Mouse (Mus musculus) forebrain, embryonic 12.5 days (tissue): ENCODE measurements around the gene Marcks. TPM values are rescaled to one million over a fixed set of nuclear protein-coding genes. Genes with fewer than 3 reads are reported as not detected.
A peak's percentile ranks its signal among the peaks of the same experiment; 100 is the strongest.

ENCODE experiments used
- ATAC-seq: fragments of 200-750 bp; cut with Nextera tagmentation; 2 replicates; pipeline ENCODE4 v1.8.0; 2017; ENCODE audit warnings: moderate TSS enrichment; ENCODE audit not compliant: low FRiP score
- H3K27ac ChIP-seq: fragments of 300-500 bp; sonication (generic); 2 replicates; pipeline ENCODE4 v1.5.1; 2016; ENCODE audit warnings: mild to moderate bottlenecking
- H3K27me3 ChIP-seq: fragments of 300-500 bp; sonication (generic); 2 replicates; pipeline ENCODE4 v1.6.1; 2016; ENCODE audit warnings: mild to moderate bottlenecking
- H3K36me3 ChIP-seq: fragments of 300-500 bp; sonication (generic); replicated peaks from 2 replicates; pipeline ENCODE4 v1.6.1; 2016; ENCODE audit warnings: mild to moderate bottlenecking
- H3K4me1 ChIP-seq: fragments of 300-500 bp; sonication (generic); 2 replicates; pipeline ENCODE4 v1.6.1; 2016
- H3K4me2 ChIP-seq: fragments of 300-500 bp; sonication (generic); 2 replicates; pipeline ENCODE4 v1.6.1; 2016; ENCODE audit warnings: mild to moderate bottlenecking, moderate library complexity
- H3K4me3 ChIP-seq: fragments of 300-500 bp; sonication (generic); replicated peaks from 2 replicates; pipeline ENCODE4 v1.5.1; 2016; ENCODE audit warnings: mild to moderate bottlenecking
- H3K9ac ChIP-seq: fragments of 300-500 bp; sonication (generic); 2 replicates; pipeline ENCODE4 v1.6.1; 2016; ENCODE audit warnings: mild to moderate bottlenecking
- H3K9me3 ChIP-seq: fragments of 300-500 bp; sonication (generic); 2 replicates; pipeline ENCODE4 v1.6.1; 2016
- WGBS: fragments of 180-500 bp; shearing (Covaris S2); methylation state at CpG from one replicate; pipeline ENCODE4 v1.1.7; 2016; 5-methylcytosine and 5-hydroxymethylcytosine counted together
- polyA plus RNA-seq: library from polyadenylated mRNA; unstranded; fragments of >200 nt; fragmentation: Nextera tagmentation; extraction: Ambion mirVana; gene quantifications from 2 replicates; pipeline ENCODE4 v1.2.1, GENCODE M21; 2016

The Marcks gene
- 291 and 320 TPM in 2 replicates for polyA plus RNA-seq

- ATAC-seq = peak; percentile 72
- Histone ChIP-seq H3K27ac (peak within 1 kb of the TSS; percentile 100), H3K4me3 (peak within 1 kb of the TSS; percentile 98), H3K9ac (peak within 1 kb of the TSS; percentile 100), H3K9me3 (no peaks in the 10 kb centered on the region), H3K4me1 (peaks cover 15% of the 10 kb centered on the region), H3K27me3 (no peaks in the 10 kb centered on the region), H3K4me2 (peak within 1 kb of the TSS; percentile 73), H3K36me3 (peaks cover 21% of the 10 kb centered on the region)
- under 1% methylated on average over 39 of the region's 39 CpGs for WGBS
Observed at GRCm38 (mm10) chr10:37138778-37139442, at the start of gene Marcks. Gene Marcks, minus strand, starts transcription at chr10:37138920.

GRCm38 (mm10) chr10:37177071-37177470 lies 38.4 kb upstream of the Marcks start:
- H3K27me3 ChIP-seq = no peaks in the 10 kb centered on the region
- no peak overlapping the region for H3K9ac ChIP-seq
- no peak overlapping the region for H3K4me3 ChIP-seq
- no peaks in the 10 kb centered on the region for H3K9me3 ChIP-seq
- H3K27ac ChIP-seq = no peak overlapping the region
- H3K4me2 ChIP-seq = no peak overlapping the region
- no peak for ATAC-seq
- WGBS = 89% methylated on average over 3 of the region's 3 CpGs
- no peaks in the 10 kb centered on the region for H3K36me3 ChIP-seq
- H3K4me1 ChIP-seq = peaks cover 11% of the 10 kb centered on the region

- WGBS = 45% methylated on average over 8 of the region's 8 CpGs
- no peaks in the 10 kb centered on the region for H3K36me3 ChIP-seq
- H3K4me1 ChIP-seq = peaks cover 27% of the 10 kb centered on the region
- no peak overlapping the region for H3K27ac ChIP-seq
- H3K4me3 ChIP-seq = no peak overlapping the region
- ATAC-seq = 0 out of 2 replicates have a peak, but pooled peaks have one; percentile 46
- H3K9me3 ChIP-seq = no peaks in the 10 kb centered on the region
- H3K4me2 ChIP-seq = no peak overlapping the region
- no peaks in the 10 kb centered on the region for H3K27me3 ChIP-seq
- H3K9ac ChIP-seq = no peak overlapping the region
Observed at GRCm38 (mm10) chr10:37172416-37172950, 33.8 kb upstream of the Marcks start.

GRCm38 (mm10) chr10:37171711-37172415 lies 33.1 kb upstream of the Marcks start:
- H3K27ac ChIP-seq = no peak overlapping the region

GRCm38 (mm10) chr10:37170878-37171277 lies 32.2 kb upstream of the Marcks start:
- Histone ChIP-seq H3K36me3 (no peaks in the 10 kb centered on the region), H3K4me1 (peaks cover 27% of the 10 kb centered on the region), H3K27ac (no peak overlapping the region), H3K9ac (no peak overlapping the region), H3K4me3 (no peak overlapping the region), H3K27me3 (no peaks in the 10 kb centered on the region), H3K4me2 (no peak overlapping the region), H3K9me3 (no peaks in the 10 kb centered on the region)
- ATAC-seq = no peak
- 82% methylated on average over 4 of the region's 4 CpGs for WGBS

More at GRCm38 (mm10) chr10:37171711-37172415, 33.1 kb upstream of the Marcks start:
- Histone ChIP-seq H3K9ac (no peak overlapping the region), H3K4me2 (no peak overlapping the region), H3K4me3 (no peak overlapping the region), H3K27me3 (no peaks in the 10 kb centered on the region), H3K9me3 (no peaks in the 10 kb centered on the region), H3K36me3 (no peaks in the 10 kb centered on the region), H3K4me1 (peaks cover 27% of the 10 kb centered on the region)
- 51% methylated on average over 3 of the region's 3 CpGs for WGBS
- ATAC-seq = peak; percentile 46; the same call in 1 of the 2 replicates

- no peaks in the 10 kb centered on the region for H3K36me3 ChIP-seq
- H3K27ac ChIP-seq = no peak overlapping the region
- ATAC-seq = no peak
- H3K9me3 ChIP-seq = no peaks in the 10 kb centered on the region
- no peak overlapping the region for H3K4me3 ChIP-seq
- H3K9ac ChIP-seq = no peak overlapping the region
- WGBS = 84% methylated on average over 4 of the region's 4 CpGs
- H3K4me1 ChIP-seq = peaks cover 27% of the 10 kb centered on the region
- no peak overlapping the region for H3K4me2 ChIP-seq
- H3K27me3 ChIP-seq = no peaks in the 10 kb centered on the region
Observed at GRCm38 (mm10) chr10:37170466-37170865, 31.7 kb upstream of the Marcks start.

- Histone ChIP-seq H3K9ac (no peak overlapping the region), H3K4me1 (peaks cover 21% of the 10 kb centered on the region), H3K9me3 (no peaks in the 10 kb centered on the region), H3K27ac (no peak overlapping the region), H3K27me3 (no peaks in the 10 kb centered on the region), H3K4me3 (no peak overlapping the region), H3K4me2 (no peak overlapping the region), H3K36me3 (no peaks in the 10 kb centered on the region)
- no peak for ATAC-seq
- WGBS = 92% methylated on average over 2 of the region's 2 CpGs
Observed at GRCm38 (mm10) chr10:37167527-37167926, 28.8 kb upstream of the Marcks start.

- Histone ChIP-seq H3K4me1 (no peaks in the 10 kb centered on the region), H3K9me3 (peaks cover 4% of the 10 kb centered on the region; the same call in 1 of the 2 replicates), H3K36me3 (no peaks in the 10 kb centered on the region), H3K27ac (no peak overlapping the region), H3K27me3 (no peaks in the 10 kb centered on the region), H3K9ac (no peak overlapping the region), H3K4me3 (no peak overlapping the region), H3K4me2 (no peak overlapping the region)
- ATAC-seq = no peak
- 94% methylated on average over 3 of the region's 3 CpGs for WGBS
Observed at GRCm38 (mm10) chr10:37159731-37160130, 21.0 kb upstream of the Marcks start.

GRCm38 (mm10) chr10:37157156-37157555 lies 18.4 kb upstream of the Marcks start:
- Histone ChIP-seq H3K9ac (no peak overlapping the region), H3K36me3 (no peaks in the 10 kb centered on the region; the same call in 1 of the 2 replicates), H3K4me2 (no peak overlapping the region), H3K27ac (no peak overlapping the region), H3K4me3 (no peak overlapping the region), H3K27me3 (no peaks in the 10 kb centered on the region), H3K9me3 (peaks cover 4% of the 10 kb centered on the region; the same call in 1 of the 2 replicates), H3K4me1 (no peaks in the 10 kb centered on the region)
- WGBS = 87% methylated on average over 5 of the region's 5 CpGs
- ATAC-seq = no peak

GRCm38 (mm10) chr10:37155131-37155530 lies 16.4 kb upstream of the Marcks start:
- no peak overlapping the region for H3K27ac ChIP-seq
- H3K4me2 ChIP-seq = no peak overlapping the region
- H3K9ac ChIP-seq = no peak overlapping the region
- ATAC-seq = no peak
- H3K36me3 ChIP-seq = no peaks in the 10 kb centered on the region; the same call in 1 of the 2 replicates
- no peaks in the 10 kb centered on the region for H3K4me1 ChIP-seq
- H3K27me3 ChIP-seq = no peaks in the 10 kb centered on the region
- no peak overlapping the region for H3K4me3 ChIP-seq
- peaks cover 4% of the 10 kb centered on the region; the same call in 1 of the 2 replicates for H3K9me3 ChIP-seq
- 71% methylated on average over 1 of the region's 2 CpGs for WGBS

GRCm38 (mm10) chr10:37151539-37152271 lies 13.0 kb upstream of the Marcks start:
- H3K9ac ChIP-seq = no peak overlapping the region
- H3K4me1 ChIP-seq = no peaks in the 10 kb centered on the region
- no peak overlapping the region for H3K4me2 ChIP-seq
- no peak for ATAC-seq
- no peak overlapping the region for H3K27ac ChIP-seq
- H3K36me3 ChIP-seq = no peaks in the 10 kb centered on the region; the same call in 1 of the 2 replicates
- H3K9me3 ChIP-seq = no peaks in the 10 kb centered on the region
- no peaks in the 10 kb centered on the region for H3K27me3 ChIP-seq
- H3K4me3 ChIP-seq = no peak overlapping the region
- 72% methylated on average over 7 of the region's 7 CpGs for WGBS

- H3K27me3 ChIP-seq = no peaks in the 10 kb centered on the region
- WGBS = 79% methylated on average over 3 of the region's 3 CpGs
- ATAC-seq = no peak
- no peaks in the 10 kb centered on the region for H3K36me3 ChIP-seq
- H3K9me3 ChIP-seq = no peaks in the 10 kb centered on the region
- H3K9ac ChIP-seq = no peak overlapping the region
- H3K4me1 ChIP-seq = no peaks in the 10 kb centered on the region
- H3K27ac ChIP-seq = no peak overlapping the region
- H3K4me2 ChIP-seq = no peak overlapping the region
- no peak overlapping the region for H3K4me3 ChIP-seq
Observed at GRCm38 (mm10) chr10:37148016-37148415, 9.3 kb upstream of the Marcks start.
